Mouse (Mus musculus) yolk sac, embryonic 10.5 days (tissue): ENCODE data around the gene Lnpk.

Source experiments
- DNase-seq: peaks from one replicate; pipeline ENCODE4 v3.0.0-alpha.2; 2017; ENCODE audit warnings: low spot score

The Lnpk gene

GRCm38 (mm10) chr2:74490186-74490585 lies 89.0 kb downstream of the Lnpk start:
- no peak for DNase-seq

- DNase-seq, result no peak
These were observed 90.8 kb downstream of the Lnpk start for GRCm38 (mm10) chr2:74488443-74488842.

- DNase-seq, result no peak
These were observed 96.6 kb downstream of the Lnpk start for GRCm38 (mm10) chr2:74482651-74483050.

- no peak for DNase-seq
These were observed 97.1 kb downstream of the Lnpk start for GRCm38 (mm10) chr2:74482086-74482485.
